Mouse (Mus musculus) heart, postnatal 0 days (tissue): ENCODE results near the gene Stk26. TPM values are rescaled to one million over a fixed set of nuclear protein-coding genes. Genes with fewer than 3 reads are reported as not detected.

Experiments
- ATAC-seq: fragments of 200-750 bp; cut with Nextera tagmentation; 2 replicates; pipeline ENCODE4 v1.8.0; 2017; ENCODE audit warnings: low read depth, moderate number of reproducible peaks, moderate library complexity; ENCODE audit not compliant: insufficient read depth
- DNase-seq: peaks from one replicate; pipeline ENCODE4 v3.0.0-alpha.2; 2016; ENCODE audit warnings: low spot score
- H3K27ac ChIP-seq: fragments of 300-500 bp; sonication (generic); 2 replicates; pipeline ENCODE4 v1.5.1; 2014; ENCODE audit warnings: low read depth, mild to moderate bottlenecking
- H3K27me3 ChIP-seq: fragments of 300-500 bp; sonication (generic); 2 replicates; pipeline ENCODE4 v1.6.1; 2014; ENCODE audit warnings: low read length, mixed read lengths; ENCODE audit not compliant: control insufficient read depth, insufficient read depth
- H3K36me3 ChIP-seq: fragments of 300-500 bp; sonication (generic); replicated peaks from 2 replicates; pipeline ENCODE4 v1.6.1; 2014; ENCODE audit warnings: low read length, mixed read lengths; ENCODE audit not compliant: control insufficient read depth, insufficient read depth
- H3K4me1 ChIP-seq: fragments of 300-500 bp; sonication (generic); 2 replicates; pipeline ENCODE4 v1.6.1; 2014; ENCODE audit warnings: antibody characterized with exemption; ENCODE audit not compliant: control insufficient read depth, insufficient read depth
- H3K4me2 ChIP-seq: fragments of 300-500 bp; sonication (generic); 2 replicates; pipeline ENCODE4 v1.6.1; 2014; ENCODE audit warnings: low read depth, mild to moderate bottlenecking, low read length, moderate library complexity
- H3K4me3 ChIP-seq: fragments of 300-500 bp; sonication (generic); 2 replicates; pipeline ENCODE4 v1.5.1; 2014; ENCODE audit warnings: low read depth, low read length
- H3K9ac ChIP-seq: fragments of 300-500 bp; sonication (generic); replicated peaks from 2 replicates; pipeline ENCODE4 v1.6.1; 2014; ENCODE audit warnings: low read depth, low read length, mixed read lengths
- H3K9me3 ChIP-seq: fragments of 300-500 bp; sonication (generic); replicated peaks from 2 replicates; pipeline ENCODE4 v1.6.1; 2016; ENCODE audit warnings: low read length; ENCODE audit not compliant: control insufficient read depth
- CTCF ChIP-seq: IDR thresholded peaks from 2 replicates; pipeline ENCODE4 v1.5.1; 2016; ENCODE audit warnings: antibody characterized with exemption, control low read depth, low read depth
- EP300 ChIP-seq: IDR thresholded peaks from 2 replicates; pipeline ENCODE4 v1.6.1; 2016; ENCODE audit warnings: antibody characterized with exemption, low read depth
- WGBS: fragments of 180-500 bp; shearing (Covaris S2); extraction: QIAGEN DNeasy Blood & Tissue Kit; methylation state at CpG from one replicate; pipeline ENCODE4 v1.1.7; 2014; 5-methylcytosine and 5-hydroxymethylcytosine counted together
- polyA plus RNA-seq: library from polyadenylated mRNA; unstranded; fragments of >200 nt; fragmentation: Nextera tagmentation; extraction: Ambion mirVana; gene quantifications from 2 replicates; pipeline ENCODE4 v1.2.1, GENCODE M21; 2015
- total RNA-seq: library from RNA; depleted of rRNA; stranded (reverse); fragments of >200 nt; gene quantifications from 2 replicates; pipeline ENCODE4 v1.2.3, GENCODE M21; 2014; ENCODE audit warnings: low replicate concordance

Stk26 gene
- total and polyA plus RNA-seq, 2 experiments from 2014 or later, result 1.1 to 5.2 TPM

DNA sequence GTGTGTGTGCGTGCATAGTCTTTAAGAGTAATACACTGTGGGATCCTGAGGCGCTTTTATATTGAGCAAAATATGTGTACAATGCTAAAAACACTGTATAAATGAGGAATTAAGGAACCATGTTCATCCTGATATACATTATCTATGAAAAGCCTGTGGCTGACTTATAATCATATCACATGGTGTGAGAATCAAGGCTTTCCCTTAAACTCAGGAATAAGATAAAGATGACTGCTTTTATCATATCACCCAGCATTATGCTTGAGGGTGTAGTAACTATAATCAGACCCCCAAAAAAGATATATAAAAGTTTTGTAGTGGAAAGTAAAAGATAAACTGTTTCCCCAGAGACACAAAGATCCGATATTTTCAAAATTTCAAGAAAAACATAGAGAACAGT lies 62.6 kb downstream of the Stk26 start:
- Histone ChIP-seq H3K4me1 (no peaks in the 10 kb centered on the region), H3K36me3 (no peaks in the 10 kb centered on the region), H3K4me3 (no peak overlapping the region), H3K9me3 (no peaks in the 10 kb centered on the region), H3K4me2 (no peak overlapping the region), H3K9ac (no peak overlapping the region), H3K27ac (no peak overlapping the region), H3K27me3 (no peaks in the 10 kb centered on the region)
- DNase-seq (no peak), ATAC-seq (no peak)
- WGBS, result 77% methylated on average over 3 of the region's 3 CpGs
- TF ChIP-seq CTCF (no peak), EP300 (no peak)

- Histone ChIP-seq H3K9ac (no peak overlapping the region), H3K27ac (no peak overlapping the region), H3K27me3 (no peaks in the 10 kb centered on the region), H3K9me3 (no peaks in the 10 kb centered on the region), H3K4me3 (no peak overlapping the region), H3K4me1 (no peaks in the 10 kb centered on the region), H3K4me2 (no peak overlapping the region), H3K36me3 (no peaks in the 10 kb centered on the region)
- DNase-seq, result no peak
- no peak for ATAC-seq
- TF ChIP-seq CTCF, result no peak
- no peak for TF ChIP-seq EP300
- WGBS, result 76% methylated on average over 5 of the region's 5 CpGs
These were observed 69.1 kb downstream of the Stk26 start for GRCm38 (mm10) chrX:50909915-50910314.

- 57% methylated on average over 3 of the region's 3 CpGs for WGBS
- no peak overlapping the region for H3K9ac ChIP-seq
- TF ChIP-seq EP300 (no peak), CTCF (no peak)
- H3K4me3 ChIP-seq, result no peak overlapping the region
- no peak overlapping the region for H3K27ac ChIP-seq
- H3K4me1 ChIP-seq, result no peaks in the 10 kb centered on the region
- H3K9me3 ChIP-seq, result no peaks in the 10 kb centered on the region
- no peaks in the 10 kb centered on the region for H3K36me3 ChIP-seq
- ATAC-seq (no peak), DNase-seq (no peak)
- no peaks in the 10 kb centered on the region for H3K27me3 ChIP-seq
- no peak overlapping the region for H3K4me2 ChIP-seq
These were observed 76.5 kb downstream of the Stk26 start for GRCm38 (mm10) chrX:50917389-50917788.

- no peaks in the 10 kb centered on the region for H3K36me3 ChIP-seq
- H3K4me1 ChIP-seq, result no peaks in the 10 kb centered on the region
- 27% methylated on average over 3 of the region's 3 CpGs for WGBS
- no peaks in the 10 kb centered on the region for H3K9me3 ChIP-seq
- no peak for TF ChIP-seq CTCF
- no peak for TF ChIP-seq EP300
- no peak overlapping the region for H3K4me3 ChIP-seq
- no peaks in the 10 kb centered on the region for H3K27me3 ChIP-seq
- no peak for DNase-seq
- no peak for ATAC-seq
- no peak overlapping the region for H3K9ac ChIP-seq
- no peak overlapping the region for H3K27ac ChIP-seq
- H3K4me2 ChIP-seq, result no peak overlapping the region
These were observed 77.9 kb downstream of the Stk26 start for GRCm38 (mm10) chrX:50918754-50919153.

DNA sequence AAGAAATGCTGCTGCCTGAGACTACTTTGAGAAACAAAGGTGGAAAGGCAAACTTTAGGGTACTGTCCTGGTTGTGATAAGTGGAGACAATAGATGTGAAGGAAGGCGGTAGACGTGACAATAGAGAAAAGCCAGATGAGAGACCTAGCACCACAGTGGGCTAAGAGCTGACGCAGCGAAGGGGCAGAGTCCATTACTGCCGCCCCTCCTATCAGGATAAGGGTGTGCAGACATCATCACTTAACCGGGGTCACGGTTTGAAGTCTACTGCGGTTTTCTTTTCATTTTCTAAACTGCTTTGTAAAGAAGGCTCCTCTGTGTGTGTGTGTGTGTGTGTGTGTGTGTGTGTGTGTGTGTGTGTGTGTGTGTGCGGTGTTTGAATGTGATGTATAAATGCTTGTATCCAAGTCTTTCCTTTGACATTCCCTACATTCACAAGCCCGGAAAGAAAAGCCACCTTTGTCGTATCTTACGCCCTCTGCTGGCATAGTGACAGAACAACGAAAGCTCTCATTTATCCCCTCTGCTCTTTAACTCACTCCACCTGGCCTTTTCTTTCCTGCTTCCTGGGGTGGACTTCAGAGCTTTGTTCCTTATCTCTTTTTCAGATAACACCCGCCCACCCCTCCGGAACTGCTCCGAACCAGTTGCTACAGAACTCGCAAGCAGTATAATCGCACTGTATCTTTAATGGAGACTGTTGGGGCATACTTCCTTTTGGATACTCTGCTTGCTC lies 84.0 kb downstream of the Stk26 start:
- Histone ChIP-seq H3K9ac (no peak overlapping the region), H3K27me3 (no peaks in the 10 kb centered on the region), H3K27ac (no peak overlapping the region), H3K9me3 (no peaks in the 10 kb centered on the region), H3K4me1 (no peaks in the 10 kb centered on the region), H3K4me3 (no peak overlapping the region), H3K36me3 (no peaks in the 10 kb centered on the region), H3K4me2 (peak overlapping the region; percentile 12; the same call in 1 of the 2 replicates)
- 26% methylated on average over 18 of the region's 18 CpGs for WGBS
- ATAC-seq, result no peak
- DNase-seq, result no peak
- TF ChIP-seq EP300, result no peak
- TF ChIP-seq CTCF, result peak; percentile 38

GRCm38 (mm10) chrX:50926893-50927545 lies 86.2 kb downstream of the Stk26 start:
- Histone ChIP-seq H3K36me3 (no peaks in the 10 kb centered on the region), H3K4me3 (no peak overlapping the region), H3K4me2 (no peak overlapping the region), H3K9ac (no peak overlapping the region), H3K9me3 (no peaks in the 10 kb centered on the region), H3K27ac (no peak overlapping the region), H3K4me1 (no peaks in the 10 kb centered on the region), H3K27me3 (no peaks in the 10 kb centered on the region)
- ATAC-seq (no peak), DNase-seq (no peak)
- no peak for TF ChIP-seq CTCF
- no peak for TF ChIP-seq EP300
- WGBS, result 61% methylated on average over 10 of the region's 10 CpGs
